Mouse (Mus musculus) midbrain, embryonic 16.5 days (tissue): ENCODE measurements around the gene Golga3. TPM values are rescaled to one million over a fixed set of nuclear protein-coding genes. Genes with fewer than 3 reads are reported as not detected.

ENCODE experiments used
- ATAC-seq: fragments of 200-750 bp; cut with Nextera tagmentation; 2 replicates; pipeline ENCODE4 v1.8.0; 2017; ENCODE audit warnings: moderate TSS enrichment
- H3K27ac ChIP-seq: fragments of 300-500 bp; sonication (generic); 2 replicates; pipeline ENCODE4 v1.5.1; 2014; ENCODE audit warnings: mild to moderate bottlenecking, low read length, mixed read lengths
- H3K27me3 ChIP-seq: fragments of 300-500 bp; sonication (generic); 2 replicates; pipeline ENCODE4 v1.6.1; 2014; ENCODE audit warnings: low read depth, low read length, mixed read lengths; ENCODE audit not compliant: control insufficient read depth, insufficient read depth
- H3K36me3 ChIP-seq: fragments of 300-500 bp; sonication (generic); 2 replicates; pipeline ENCODE4 v1.6.1; 2014; ENCODE audit warnings: mild to moderate bottlenecking, low read length, moderate library complexity, mixed read lengths; ENCODE audit not compliant: control insufficient read depth, insufficient read depth
- H3K4me1 ChIP-seq: fragments of 300-500 bp; sonication (generic); 2 replicates; pipeline ENCODE4 v1.6.1; 2014; ENCODE audit warnings: mild to moderate bottlenecking, low read length, mixed read lengths; ENCODE audit not compliant: control insufficient read depth, insufficient read depth
- H3K4me2 ChIP-seq: fragments of 300-500 bp; sonication (generic); 2 replicates; pipeline ENCODE4 v1.6.1; 2014; ENCODE audit warnings: mild to moderate bottlenecking, low read length, mixed read lengths
- H3K4me3 ChIP-seq: fragments of 300-500 bp; sonication (generic); 2 replicates; pipeline ENCODE4 v1.5.1; 2014; ENCODE audit warnings: low read depth, mild to moderate bottlenecking, low read length, moderate library complexity, mixed read lengths
- H3K9ac ChIP-seq: fragments of 300-500 bp; sonication (generic); 2 replicates; pipeline ENCODE4 v1.6.1; 2014; ENCODE audit warnings: low read depth, low read length, mixed read lengths
- H3K9me3 ChIP-seq: fragments of 300-500 bp; sonication (generic); replicated peaks from 2 replicates; pipeline ENCODE4 v1.6.1; 2014; ENCODE audit warnings: mild to moderate bottlenecking, low read length, mixed read lengths; ENCODE audit not compliant: control insufficient read depth, poor library complexity, severe bottlenecking
- WGBS: fragments of 180-500 bp; shearing (Covaris S2); extraction: QIAGEN DNeasy Blood & Tissue Kit; methylation state at CpG from one replicate; pipeline ENCODE4 v1.1.7; 2014; 5-methylcytosine and 5-hydroxymethylcytosine counted together
- polyA plus RNA-seq: library from polyadenylated mRNA; unstranded; fragments of >200 nt; fragmentation: Nextera tagmentation; extraction: Ambion mirVana; gene quantifications from 2 replicates; pipeline ENCODE4 v1.2.1, GENCODE M21; 2015

The Golga3 gene
- polyA plus RNA-seq, 1 experiment from 2014 or later: 24.7 TPM

- Histone ChIP-seq H3K27me3 (no peaks in the 10 kb centered on the region), H3K4me3 (peak overlapping the region; percentile 96), H3K27ac (peak overlapping the region; percentile 85), H3K9me3 (no peaks in the 10 kb centered on the region), H3K36me3 (0 out of 2 replicates have a peak, but pooled peaks cover 6% of the 10 kb centered on the region), H3K4me2 (peak overlapping the region; percentile 95), H3K4me1 (peaks cover 14% of the 10 kb centered on the region), H3K9ac (peak overlapping the region; percentile 85)
- 6% methylated on average over 19 of the region's 19 CpGs for WGBS
- ATAC-seq: no peak
Measured at GRCm38 (mm10) chr5:110177021-110177420, 520 bp downstream of the Golga3 start.

GRCm38 (mm10) chr5:110178628-110179027, 2.1 kb downstream of the Golga3 start:
- Histone ChIP-seq H3K4me1 (peaks cover 14% of the 10 kb centered on the region), H3K36me3 (peaks cover 2% of the 10 kb centered on the region; the same call in 1 of the 2 replicates), H3K9ac (no peak overlapping the region), H3K9me3 (no peaks in the 10 kb centered on the region), H3K4me2 (no peak overlapping the region), H3K4me3 (no peak overlapping the region), H3K27ac (no peak overlapping the region), H3K27me3 (no peaks in the 10 kb centered on the region)
- no peak for ATAC-seq
- 94% methylated on average over 2 of the region's 2 CpGs for whole genome bisulfite sequencing

- Histone ChIP-seq H3K27me3 (no peaks in the 10 kb centered on the region), H3K4me2 (no peak overlapping the region), H3K9ac (no peak overlapping the region), H3K4me3 (no peak overlapping the region), H3K36me3 (peaks cover 23% of the 10 kb centered on the region), H3K4me1 (peaks cover 10% of the 10 kb centered on the region), H3K9me3 (no peaks in the 10 kb centered on the region), H3K27ac (no peak overlapping the region)
- no peak for ATAC-seq
- 94% methylated on average over 5 of the region's 5 CpGs for WGBS
Measured at GRCm38 (mm10) chr5:110181716-110182115, 5.2 kb downstream of the Golga3 start.

- no peak for ATAC-seq
- Histone ChIP-seq H3K27me3 (no peaks in the 10 kb centered on the region), H3K4me1 (no peaks in the 10 kb centered on the region), H3K9me3 (no peaks in the 10 kb centered on the region), H3K4me2 (no peak overlapping the region), H3K9ac (no peak overlapping the region), H3K36me3 (peaks cover 52% of the 10 kb centered on the region), H3K4me3 (no peak overlapping the region), H3K27ac (no peak overlapping the region)
- WGBS: 90% methylated on average over 10 of the region's 10 CpGs
Measured at GRCm38 (mm10) chr5:110203164-110203895, 26.8 kb downstream of the Golga3 start.

- 81% methylated on average over 6 of the region's 6 CpGs for WGBS
- H3K36me3 ChIP-seq: peaks cover 62% of the 10 kb centered on the region
- H3K9me3 ChIP-seq: no peaks in the 10 kb centered on the region
- no peak for ATAC-seq
- no peaks in the 10 kb centered on the region for H3K4me1 ChIP-seq
- H3K27ac ChIP-seq: no peak overlapping the region
- no peak overlapping the region for H3K4me3 ChIP-seq
- H3K4me2 ChIP-seq: no peak overlapping the region
- H3K9ac ChIP-seq: no peak overlapping the region
- no peaks in the 10 kb centered on the region for H3K27me3 ChIP-seq
Measured at GRCm38 (mm10) chr5:110204777-110205176, 28.3 kb downstream of the Golga3 start.

GRCm38 (mm10) chr5:110211312-110211711, 34.8 kb downstream of the Golga3 start:
- no peak for ATAC-seq
- Histone ChIP-seq H3K4me2 (no peak overlapping the region), H3K4me1 (no peaks in the 10 kb centered on the region), H3K9me3 (no peaks in the 10 kb centered on the region), H3K36me3 (peaks cover 45% of the 10 kb centered on the region), H3K27me3 (no peaks in the 10 kb centered on the region), H3K4me3 (no peak overlapping the region), H3K27ac (no peak overlapping the region), H3K9ac (no peak overlapping the region)
- 98% methylated on average over 2 of the region's 2 CpGs for WGBS

GRCm38 (mm10) chr5:110216780-110217179, 40.3 kb downstream of the Golga3 start:
- no peak overlapping the region for H3K9ac ChIP-seq
- no peaks in the 10 kb centered on the region for H3K9me3 ChIP-seq
- peaks cover 46% of the 10 kb centered on the region for H3K36me3 ChIP-seq
- no peaks in the 10 kb centered on the region for H3K4me1 ChIP-seq
- no peak overlapping the region for H3K27ac ChIP-seq
- no peaks in the 10 kb centered on the region for H3K27me3 ChIP-seq
- no peak overlapping the region for H3K4me2 ChIP-seq
- no peak overlapping the region for H3K4me3 ChIP-seq
- 93% methylated on average over 3 of the region's 3 CpGs for WGBS
- no peak for ATAC-seq

GRCm38 (mm10) chr5:110220331-110220730, 43.8 kb downstream of the Golga3 start:
- H3K9ac ChIP-seq: no peak overlapping the region
- no peak overlapping the region for H3K4me2 ChIP-seq
- WGBS: 94% methylated on average over 4 of the region's 4 CpGs
- H3K36me3 ChIP-seq: peaks cover 42% of the 10 kb centered on the region
- H3K27ac ChIP-seq: no peak overlapping the region
- H3K4me3 ChIP-seq: no peak overlapping the region
- no peaks in the 10 kb centered on the region for H3K9me3 ChIP-seq
- ATAC-seq: no peak
- no peaks in the 10 kb centered on the region for H3K27me3 ChIP-seq
- H3K4me1 ChIP-seq: no peaks in the 10 kb centered on the region

- Histone ChIP-seq H3K9ac (no peak overlapping the region), H3K4me1 (no peaks in the 10 kb centered on the region), H3K27ac (no peak overlapping the region), H3K4me2 (no peak overlapping the region), H3K9me3 (no peaks in the 10 kb centered on the region), H3K27me3 (no peaks in the 10 kb centered on the region), H3K36me3 (peaks cover 32% of the 10 kb centered on the region), H3K4me3 (no peak overlapping the region)
- WGBS: 86% methylated on average over 6 of the region's 6 CpGs
- no peak for ATAC-seq
Measured at GRCm38 (mm10) chr5:110222757-110223156, 46.3 kb downstream of the Golga3 start.
